Comparison of ENCODE assay signal across 8 mouse cellular contexts in genomic region chr11:102087931-102088898, GRCm38 (mm10). TPM values are rescaled to one million over a fixed set of nuclear protein-coding genes. Genes with fewer than 3 reads are reported as not detected.
DNase-seq lines count a peak whose midpoint lies in the region; ATAC-seq and TF ChIP-seq lines count a peak whose summit lies in the region.

Gene Mpp2 (minus strand): TSS chr11:102088515.

- H3K27me3 ChIP-seq in forebrain, embryonic 13.5 days, result no peaks in the 10 kb centered on the region
- no peaks in the 10 kb centered on the region for H3K27me3 ChIP-seq in heart, postnatal 0 days (ENCODE audit: control insufficient read depth, insufficient read depth, low read length)
- no peaks in the 10 kb centered on the region for H3K27me3 ChIP-seq in neural tube, embryonic 15.5 days (replicated peaks)

- no peaks in the 10 kb centered on the region for H3K9me3 ChIP-seq in forebrain, embryonic 13.5 days (replicated peaks)
- no peaks in the 10 kb centered on the region for H3K9me3 ChIP-seq in heart, postnatal 0 days (replicated peaks; ENCODE audit: control insufficient read depth, low read length)
- H3K9me3 ChIP-seq in neural tube, embryonic 15.5 days (replicated peaks), result no peaks in the 10 kb centered on the region

- peak within 1 kb of the TSS; percentile 84 for H3K9ac ChIP-seq in forebrain, embryonic 13.5 days
- peak within 1 kb of the TSS; percentile 39 for H3K9ac ChIP-seq in heart, postnatal 0 days (replicated peaks; ENCODE audit: low read depth, low read length)
- H3K9ac ChIP-seq in neural tube, embryonic 15.5 days (replicated peaks), result peak within 1 kb of the TSS; percentile 82

- peaks cover 40% of the 10 kb centered on the region for H3K4me1 ChIP-seq in forebrain, embryonic 13.5 days
- H3K4me1 ChIP-seq in heart, postnatal 0 days (ENCODE audit: control insufficient read depth, insufficient read depth), result no peaks in the 10 kb centered on the region
- peaks cover 32% of the 10 kb centered on the region for H3K4me1 ChIP-seq in neural tube, embryonic 15.5 days

- peaks cover 14% of the 10 kb centered on the region for H3K36me3 ChIP-seq in forebrain, embryonic 13.5 days (ENCODE audit: poor library complexity, severe bottlenecking)
- H3K36me3 ChIP-seq in heart, postnatal 0 days (replicated peaks; ENCODE audit: control insufficient read depth, insufficient read depth, low read length), result no peaks in the 10 kb centered on the region
- H3K36me3 ChIP-seq in neural tube, embryonic 15.5 days, result peaks cover 7% of the 10 kb centered on the region; the same call in 1 of the 2 replicates

- WGBS in forebrain, embryonic 13.5 days, result under 1% methylated on average over 47 of the region's 49 CpGs
- WGBS in heart, postnatal 0 days, result under 1% methylated on average over 49 of the region's 49 CpGs
- under 1% methylated on average over 49 of the region's 49 CpGs for WGBS in neural tube, embryonic 15.5 days

- TF ChIP-seq CTCF in heart, postnatal 0 days (IDR thresholded peaks at IDR 0.05; ENCODE audit: low read depth), result no peak

- H3K27ac ChIP-seq in forebrain, embryonic 13.5 days, result peak within 1 kb of the TSS; percentile 99
- H3K27ac ChIP-seq in heart, postnatal 0 days (ENCODE audit: low read depth), result peak within 1 kb of the TSS; percentile 52
- H3K27ac ChIP-seq in neural tube, embryonic 15.5 days (replicated peaks), result peak within 1 kb of the TSS; percentile 97

- DNase-seq in Muller cell, postnatal 12 days (ENCODE audit: inconsistent ontology term), result peak; percentile 87
- DNase-seq in cerebellum, adult 11 months, result peak; percentile 59
- DNase-seq in heart, postnatal 0 days (ENCODE audit: low spot score), result peak; percentile 77
- DNase-seq in kidney, postnatal 36 days, result peak; percentile 65 to 75
- peak; percentile 80 to 82 for DNase-seq in lung, adult 18-20 months
- DNase-seq in urinary bladder, postnatal 25 days (ENCODE audit: low spot score), result peak; percentile 56

- peak; percentile 63 for ATAC-seq in forebrain, embryonic 13.5 days
- peak; percentile 58 for ATAC-seq in heart, postnatal 0 days (ENCODE audit: insufficient read depth, low read depth)
- ATAC-seq in neural tube, embryonic 15.5 days (ENCODE audit: low FRiP score), result peak; percentile 62

- no peak for TF ChIP-seq EP300 in heart, postnatal 0 days (IDR thresholded peaks at IDR 0.05; ENCODE audit: low read depth)

- peak within 1 kb of the TSS; percentile 85 for H3K4me2 ChIP-seq in forebrain, embryonic 13.5 days
- H3K4me2 ChIP-seq in heart, postnatal 0 days (ENCODE audit: low read depth, low read length), result peak within 1 kb of the TSS; percentile 86
- H3K4me2 ChIP-seq in neural tube, embryonic 15.5 days, result peak within 1 kb of the TSS; percentile 85

- peak within 1 kb of the TSS; percentile 78 for H3K4me3 ChIP-seq in forebrain, embryonic 13.5 days
- peak within 1 kb of the TSS; percentile 65 for H3K4me3 ChIP-seq in heart, postnatal 0 days (ENCODE audit: low read depth, low read length)
- H3K4me3 ChIP-seq in neural tube, embryonic 15.5 days (replicated peaks), result peak within 1 kb of the TSS; percentile 80

RNA-seq across cellular contexts. Expression of gene Mpp2, which starts in this region (rescaled TPM):
- 19.8 and 22.0 TPM in 2 replicates for polyA plus RNA-seq in forebrain, embryonic 13.5 days (2015; fragmentation: Nextera tagmentation; extraction: Ambion mirVana)
- 6.0 and 12.1 TPM in 2 replicates for total RNA-seq in heart, postnatal 0 days (2014; rRNA removed; ENCODE audit: low replicate concordance)
- 2.1 and 2.3 TPM in 2 replicates for polyA plus RNA-seq in heart, postnatal 0 days (2015; fragmentation: Nextera tagmentation; extraction: Ambion mirVana)
- 30.4 and 31.8 TPM in 2 replicates for polyA plus RNA-seq in neural tube, embryonic 15.5 days (2015; fragmentation: Nextera tagmentation; extraction: Ambion mirVana)

Comparison
In these comparisons a context has a peak if more than half of its experiments do, and no peak if none do; other contexts are left out.
1. Peak in every context shown above with its lines: DNase-seq, ATAC-seq, H3K4me3 ChIP-seq and H3K27ac ChIP-seq.